Mouse (Mus musculus): ENCODE measurements around the gene Ptgis. TPM values are rescaled to one million over a fixed set of nuclear protein-coding genes. Genes with fewer than 3 reads are reported as not detected.

Ptgis gene
- polyA plus RNA-seq, 1 experiment, result 116 TPM

DNA sequence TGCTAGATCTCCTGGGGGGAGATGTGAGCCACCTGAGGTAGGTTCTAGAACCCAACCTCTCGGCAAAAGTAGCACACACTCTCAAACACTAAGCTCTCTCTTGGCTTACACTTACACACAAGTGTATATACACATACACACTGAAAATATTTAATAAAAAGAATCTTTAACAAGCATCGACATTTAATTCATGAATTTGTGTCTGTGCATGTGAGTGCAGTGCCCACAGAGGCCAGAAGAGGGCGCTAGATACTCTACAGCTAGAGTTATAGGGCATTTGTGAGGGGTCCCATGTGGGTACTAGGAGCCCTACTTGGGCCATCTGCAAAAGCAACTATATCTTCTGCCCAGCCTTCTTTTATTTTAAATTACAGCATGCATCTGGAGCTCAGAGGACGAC lies 4.5 kb upstream of the Ptgis start:
- Histone ChIP-seq H3K27me3 (ENCODE audit: control insufficient read depth, insufficient read depth, insufficient read length) (no peaks in the 10 kb centered on the region), H3K36me3 (ENCODE audit: control insufficient read depth, insufficient read depth) (no peaks in the 10 kb centered on the region), H3K79me2 (ENCODE audit: control insufficient read depth, insufficient read depth) (peaks cover 5% of the 10 kb centered on the region), H3K4me3 (no peak overlapping the region), H3K4me2 (ENCODE audit: low read depth) (no peak overlapping the region), H3ac (ENCODE audit: control insufficient read depth, insufficient read length) (no peak overlapping the region)
- no peak for TF ChIP-seq POLR2A (IDR thresholded peaks at IDR 0.05; ENCODE audit: insufficient read length, low read depth)
- no peak for TF ChIP-seq REST (IDR thresholded peaks at IDR 0.05; ENCODE audit: insufficient read depth, insufficient read length)
- TF ChIP-seq POLR2AphosphoS2 (IDR thresholded peaks at IDR 0.05; ENCODE audit: insufficient read length, low read depth), result no peak
- TF ChIP-seq MAX (IDR thresholded peaks at IDR 0.05; ENCODE audit: low read depth), result no peak
- no peak for TF ChIP-seq CEBPB (IDR thresholded peaks at IDR 0.05; ENCODE audit: insufficient read depth, poor library complexity, severe bottlenecking)
- no peak for TF ChIP-seq USF1 (IDR thresholded peaks at IDR 0.05; ENCODE audit: low read depth)
- no peak for TF ChIP-seq MYOD1 (IDR thresholded peaks at IDR 0.05; ENCODE audit: control insufficient read depth in 1 of 3, insufficient read length in 2 of 3, low read depth in 2 of 3)
- no peak for TF ChIP-seq E2F4 (IDR thresholded peaks at IDR 0.05; ENCODE audit: insufficient read depth)
- no peak for TF ChIP-seq TCF3 (IDR thresholded peaks at IDR 0.05; ENCODE audit: insufficient read length, low read depth)
- TF ChIP-seq TCF12 (IDR thresholded peaks at IDR 0.05; ENCODE audit: insufficient read depth, poor library complexity, severe bottlenecking), result no peak
- TF ChIP-seq SRF (IDR thresholded peaks at IDR 0.05; ENCODE audit: control insufficient read depth, insufficient read length, low read depth), result no peak
- TF ChIP-seq MYOG (IDR thresholded peaks at IDR 0.05; ENCODE audit: control insufficient read depth in 1 of 3, insufficient read depth in 1 of 3, insufficient read length in 2 of 3, low read depth in 2 of 3), result no peak

DNA sequence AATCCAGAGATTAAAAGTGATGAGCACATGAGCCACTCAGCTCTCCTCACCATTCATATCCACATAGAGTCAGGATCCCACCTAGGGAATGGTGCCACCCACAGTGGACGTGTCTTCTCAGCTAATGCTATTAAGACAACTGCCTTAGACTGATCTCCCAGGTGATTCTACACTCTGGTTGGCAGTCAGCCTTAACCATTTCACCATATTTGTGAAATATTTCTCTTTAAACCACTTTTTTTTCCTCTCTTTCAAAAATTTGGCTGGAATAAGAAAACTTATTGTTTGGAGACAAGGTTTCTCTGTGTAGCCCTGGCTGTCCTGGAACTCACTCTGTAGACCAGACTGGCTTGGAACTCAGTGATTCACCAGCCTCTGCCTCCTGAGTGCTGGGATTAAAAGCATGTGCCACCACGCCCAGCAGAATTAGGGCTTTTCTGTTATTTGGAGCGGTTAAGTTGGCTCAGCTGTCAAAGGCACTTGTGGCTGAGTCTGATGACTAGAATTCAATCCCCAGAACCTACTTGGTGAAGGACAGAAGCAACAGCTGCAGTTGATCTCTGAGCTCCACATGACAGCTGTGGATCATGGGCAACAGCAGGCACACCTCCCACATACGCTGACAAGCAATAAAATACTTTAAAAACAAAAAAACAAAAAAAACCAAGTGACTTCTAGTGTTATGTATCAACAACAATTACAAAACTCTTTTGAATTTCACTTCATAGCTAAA lies 3.6 kb upstream of the Ptgis start:
- Histone ChIP-seq H3ac (ENCODE audit: control insufficient read depth, insufficient read length) (no peak overlapping the region), H3K4me2 (ENCODE audit: low read depth) (no peak overlapping the region), H3K79me2 (ENCODE audit: control insufficient read depth, insufficient read depth) (peaks cover 14% of the 10 kb centered on the region), H3K4me3 (no peak overlapping the region), H3K36me3 (ENCODE audit: control insufficient read depth, insufficient read depth) (no peaks in the 10 kb centered on the region), H3K27me3 (ENCODE audit: control insufficient read depth, insufficient read depth, insufficient read length) (no peaks in the 10 kb centered on the region)
- TF ChIP-seq MAX (IDR thresholded peaks at IDR 0.05; ENCODE audit: low read depth), result no peak
- TF ChIP-seq SRF (IDR thresholded peaks at IDR 0.05; ENCODE audit: control insufficient read depth, insufficient read length, low read depth), result no peak
- peak; percentile 97 for TF ChIP-seq TCF3 (IDR thresholded peaks at IDR 0.05; ENCODE audit: insufficient read length, low read depth)
- TF ChIP-seq USF1 (IDR thresholded peaks at IDR 0.05; ENCODE audit: low read depth), result peak; percentile 47
- no peak for TF ChIP-seq POLR2A (IDR thresholded peaks at IDR 0.05; ENCODE audit: insufficient read length, low read depth)
- TF ChIP-seq TCF12 (IDR thresholded peaks at IDR 0.05; ENCODE audit: insufficient read depth, poor library complexity, severe bottlenecking), result peak; percentile 100
- no peak for TF ChIP-seq REST (IDR thresholded peaks at IDR 0.05; ENCODE audit: insufficient read depth, insufficient read length)
- TF ChIP-seq MYOG (IDR thresholded peaks at IDR 0.05; ENCODE audit: control insufficient read depth in 1 of 3, insufficient read depth in 1 of 3, insufficient read length in 2 of 3, low read depth in 2 of 3), result peak; percentile 92 to 100 (median 95)
- TF ChIP-seq POLR2AphosphoS2 (IDR thresholded peaks at IDR 0.05; ENCODE audit: insufficient read length, low read depth), result no peak
- TF ChIP-seq E2F4 (IDR thresholded peaks at IDR 0.05; ENCODE audit: insufficient read depth), result no peak
- no peak for TF ChIP-seq CEBPB (IDR thresholded peaks at IDR 0.05; ENCODE audit: insufficient read depth, poor library complexity, severe bottlenecking)
- TF ChIP-seq MYOD1 (IDR thresholded peaks at IDR 0.05; ENCODE audit: control insufficient read depth in 1 of 3, insufficient read length in 2 of 3, low read depth in 2 of 3), result peak; percentile 98 to 99 (median 99)

DNA sequence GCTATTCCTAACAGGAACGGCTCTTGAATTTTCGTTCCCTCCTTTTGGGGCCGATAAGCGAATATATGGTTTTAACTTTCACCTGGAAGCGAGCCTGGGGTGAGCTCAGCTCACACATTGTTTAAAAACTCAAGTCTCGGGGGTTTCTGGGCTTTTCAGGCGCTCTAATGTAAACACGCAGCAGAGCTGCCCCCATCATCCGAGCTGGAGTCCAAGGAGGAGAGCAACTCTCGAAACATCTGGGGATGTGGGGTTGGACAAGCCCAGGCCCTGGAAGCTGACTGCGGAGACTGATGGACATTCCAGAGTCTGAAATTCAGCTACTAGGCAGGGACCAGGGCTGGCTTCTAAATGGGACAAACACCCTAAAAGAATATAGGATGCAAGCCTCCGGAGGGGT lies 1.1 kb downstream of the Ptgis start:
- Histone ChIP-seq H3K27me3 (ENCODE audit: control insufficient read depth, insufficient read depth, insufficient read length) (no peaks in the 10 kb centered on the region), H3K79me2 (ENCODE audit: control insufficient read depth, insufficient read depth) (peaks cover 34% of the 10 kb centered on the region), H3K4me2 (ENCODE audit: low read depth) (peak overlapping the region; percentile 58), H3ac (ENCODE audit: control insufficient read depth, insufficient read length) (no peak overlapping the region), H3K4me3 (peak overlapping the region; percentile 46), H3K36me3 (ENCODE audit: control insufficient read depth, insufficient read depth) (no peaks in the 10 kb centered on the region)
- no peak for TF ChIP-seq USF1 (IDR thresholded peaks at IDR 0.05; ENCODE audit: low read depth)
- no peak for TF ChIP-seq MYOD1 (IDR thresholded peaks at IDR 0.05; ENCODE audit: control insufficient read depth in 1 of 3, insufficient read length in 2 of 3, low read depth in 2 of 3)
- no peak for TF ChIP-seq POLR2A (IDR thresholded peaks at IDR 0.05; ENCODE audit: insufficient read length, low read depth)
- TF ChIP-seq CEBPB (IDR thresholded peaks at IDR 0.05; ENCODE audit: insufficient read depth, poor library complexity, severe bottlenecking), result no peak
- TF ChIP-seq REST (IDR thresholded peaks at IDR 0.05; ENCODE audit: insufficient read depth, insufficient read length), result no peak
- TF ChIP-seq TCF3 (IDR thresholded peaks at IDR 0.05; ENCODE audit: insufficient read length, low read depth), result no peak
- TF ChIP-seq TCF12 (IDR thresholded peaks at IDR 0.05; ENCODE audit: insufficient read depth, poor library complexity, severe bottlenecking), result no peak
- no peak for TF ChIP-seq MAX (IDR thresholded peaks at IDR 0.05; ENCODE audit: low read depth)
- TF ChIP-seq SRF (IDR thresholded peaks at IDR 0.05; ENCODE audit: control insufficient read depth, insufficient read length, low read depth), result no peak
- no peak for TF ChIP-seq E2F4 (IDR thresholded peaks at IDR 0.05; ENCODE audit: insufficient read depth)
- TF ChIP-seq POLR2AphosphoS2 (IDR thresholded peaks at IDR 0.05; ENCODE audit: insufficient read length, low read depth), result no peak

DNA sequence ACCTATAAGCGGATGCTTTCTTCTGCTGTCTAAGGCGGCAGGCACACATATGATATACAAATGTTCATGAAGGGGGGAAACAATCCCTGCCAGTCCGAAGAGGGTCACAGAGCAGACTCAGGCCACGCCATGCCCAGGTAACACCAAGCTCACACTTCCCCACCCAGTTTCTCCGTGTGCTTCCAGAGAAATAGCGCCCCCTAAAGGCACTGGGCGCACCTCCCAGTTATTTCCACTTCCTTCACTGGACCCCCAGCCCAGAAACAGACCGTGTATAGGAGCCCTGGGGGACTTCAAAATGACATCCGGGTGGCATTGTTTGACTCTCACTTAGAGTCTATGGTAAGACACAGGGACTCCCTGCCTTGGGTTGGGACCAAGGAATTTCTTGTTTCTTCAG lies 3.2 kb downstream of the Ptgis start:
- TF ChIP-seq TCF3 (IDR thresholded peaks at IDR 0.05; ENCODE audit: insufficient read length, low read depth) (no peak), MYOD1 (IDR thresholded peaks at IDR 0.05; ENCODE audit: control insufficient read depth in 1 of 3, insufficient read length in 2 of 3, low read depth in 2 of 3) (no peak), SRF (IDR thresholded peaks at IDR 0.05; ENCODE audit: control insufficient read depth, insufficient read length, low read depth) (no peak), USF1 (IDR thresholded peaks at IDR 0.05; ENCODE audit: low read depth) (no peak), MAX (IDR thresholded peaks at IDR 0.05; ENCODE audit: low read depth) (no peak), REST (IDR thresholded peaks at IDR 0.05; ENCODE audit: insufficient read depth, insufficient read length) (no peak), POLR2AphosphoS2 (IDR thresholded peaks at IDR 0.05; ENCODE audit: insufficient read length, low read depth) (no peak), POLR2A (IDR thresholded peaks at IDR 0.05; ENCODE audit: insufficient read length, low read depth) (no peak), MYOG (IDR thresholded peaks at IDR 0.05; ENCODE audit: control insufficient read depth in 1 of 3, insufficient read depth in 1 of 3, insufficient read length in 2 of 3, low read depth in 2 of 3) (no peak), TCF12 (IDR thresholded peaks at IDR 0.05; ENCODE audit: insufficient read depth, poor library complexity, severe bottlenecking) (no peak), CEBPB (IDR thresholded peaks at IDR 0.05; ENCODE audit: insufficient read depth, poor library complexity, severe bottlenecking) (no peak), E2F4 (IDR thresholded peaks at IDR 0.05; ENCODE audit: insufficient read depth) (no peak)
- Histone ChIP-seq H3K27me3 (ENCODE audit: control insufficient read depth, insufficient read depth, insufficient read length) (no peaks in the 10 kb centered on the region), H3K4me3 (no peak overlapping the region), H3K79me2 (ENCODE audit: control insufficient read depth, insufficient read depth) (peaks cover 44% of the 10 kb centered on the region), H3K36me3 (ENCODE audit: control insufficient read depth, insufficient read depth) (no peaks in the 10 kb centered on the region), H3ac (ENCODE audit: control insufficient read depth, insufficient read length) (no peak overlapping the region), H3K4me2 (ENCODE audit: low read depth) (no peak overlapping the region)

Measured in myocyte (in vitro differentiated cells).